25 mouse cellular contexts compared by ENCODE assay signal in the genomic region with DNA sequence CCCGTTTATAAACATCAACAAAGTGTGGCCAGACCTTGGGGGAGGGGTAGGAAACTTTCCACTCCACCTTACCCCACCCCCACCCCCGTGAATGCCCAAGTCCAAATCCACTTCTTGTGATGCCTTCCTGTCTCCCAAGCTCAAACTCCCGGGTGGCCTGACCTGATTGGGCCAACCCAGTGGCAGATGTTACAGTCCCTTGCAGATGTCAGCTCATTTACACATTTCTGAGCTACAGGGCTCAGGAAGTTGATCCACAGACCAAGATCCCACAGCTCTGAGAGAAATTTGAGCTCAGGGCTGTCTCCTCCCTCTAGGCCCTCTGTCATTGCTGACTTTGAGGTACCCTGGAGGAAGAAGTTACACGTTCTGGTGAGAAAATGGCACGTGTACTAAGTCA. TPM values are rescaled to one million over a fixed set of nuclear protein-coding genes. Genes with fewer than 3 reads are reported as not detected.
DNase-seq lines count a peak whose midpoint lies in the region; ATAC-seq and TF ChIP-seq lines count a peak whose summit lies in the region.
"Had no signal": no experiment of that assay in that cellular context is flagged by ENCODE, and none has a peak within 500 bp of the region (broad histone marks: within the 10 kb centered on the region; RNA-seq: fewer than 3 reads in every experiment).

No protein-coding gene starts in this region.

- no peaks in the 10 kb centered on the region; the same call in 1 of the 2 replicates for H3K27me3 ChIP-seq in kidney, embryonic 14.5 days (ENCODE audit: control insufficient read depth, insufficient read depth, low read length)
- peaks cover 92% of the 10 kb centered on the region for H3K27me3 ChIP-seq in limb, embryonic 10.5 days (ENCODE audit: low read depth, poor library complexity, severe bottlenecking)

- no peak overlapping the region for H3K27ac ChIP-seq in kidney, embryonic 14.5 days (ENCODE audit: low read depth, low read length)
- H3K27ac ChIP-seq in ES-E14 (ENCODE audit: insufficient read depth, low read depth, low read length, poor library complexity, severe bottlenecking): no peak overlapping the region
- H3K27ac ChIP-seq in limb, embryonic 10.5 days: peak overlapping the region; percentile 28
- H3K27ac ChIP-seq: embryonic facial prominence, embryonic 12.5 days; forebrain, embryonic 13.5 days; heart, embryonic 10.5 days; hindbrain, embryonic 12.5 days; liver, embryonic 14.5 days had no signal

- H3K4me1 ChIP-seq in kidney, embryonic 14.5 days (ENCODE audit: control insufficient read depth, insufficient read depth, low read length): peaks cover 9% of the 10 kb centered on the region
- H3K4me1 ChIP-seq in ES-E14 (ENCODE audit: control insufficient read depth in 2 of 2, insufficient read depth in 2 of 2, low read length in 2 of 2, poor library complexity in 1 of 2): peaks cover 0 to 6% of the 10 kb centered on the region in 2 experiments; a peak in 1 of 4 replicates
- peaks cover 38% of the 10 kb centered on the region for H3K4me1 ChIP-seq in limb, embryonic 10.5 days
- H3K4me1 ChIP-seq: forebrain, embryonic 13.5 days had no signal

- H3K9me3 ChIP-seq in kidney, embryonic 14.5 days (ENCODE audit: control insufficient read depth, low read length): no peaks in the 10 kb centered on the region
- no peaks in the 10 kb centered on the region for H3K9me3 ChIP-seq in ES-E14 (ENCODE audit: control insufficient read depth, insufficient read depth, low read depth, low read length)
- H3K9me3 ChIP-seq in limb, embryonic 10.5 days (replicated peaks): no peaks in the 10 kb centered on the region
- H3K9me3 ChIP-seq: embryonic facial prominence, embryonic 12.5 days; forebrain, embryonic 13.5 days; heart, embryonic 10.5 days; hindbrain, embryonic 12.5 days had no signal

- no peak for DNase-seq in kidney, adult 8-10 months
- DNase-seq in 416B (ENCODE audit: low read depth): peak; percentile 41
- DNase-seq in ES-E14 (ENCODE audit: low read depth, low spot score): peak; percentile 27
- DNase-seq in limb, embryonic 10.5 days (ENCODE audit: low spot score): no peak
- DNase-seq in urinary bladder, adult 2 months (ENCODE audit: low spot score): no peak
- no peak for DNase-seq in layer of hippocampus, adult 9-10 months (ENCODE audit: low spot score)
- DNase-seq: adrenal gland, postnatal 36 days; B cell, adult 2 months; cerebellum, adult 11-12 months; cerebellum, postnatal 36 days; heart, postnatal 10 days; kidney, postnatal 14 days; layer of hippocampus, adult 9-11 months; lung, postnatal 10 days; right cerebral cortex, postnatal 25 days; thymus, postnatal 36 days had no signal

- no peak overlapping the region for H3K4me3 ChIP-seq in kidney, embryonic 14.5 days (ENCODE audit: low read length)
- no peak overlapping the region for H3K4me3 ChIP-seq in ES-E14 (ENCODE audit: insufficient read depth in 1 of 2, low read depth in 1 of 2, low read length in 2 of 2, poor library complexity in 1 of 2, severe bottlenecking in 1 of 2)
- no peak overlapping the region for H3K4me3 ChIP-seq in limb, embryonic 10.5 days
- H3K4me3 ChIP-seq: embryonic facial prominence, embryonic 12.5 days; erythroblast, embryonic 14.5 days; forebrain, embryonic 13.5 days; heart, embryonic 10.5 days; hindbrain, embryonic 12.5 days had no signal

- no peaks in the 10 kb centered on the region for H3K36me3 ChIP-seq in kidney, embryonic 14.5 days (ENCODE audit: control insufficient read depth, insufficient read depth, low read length)
- H3K36me3 ChIP-seq in ES-E14 (ENCODE audit: control insufficient read depth, insufficient read depth, low read length, poor library complexity, severe bottlenecking): no peaks in the 10 kb centered on the region
- no peaks in the 10 kb centered on the region for H3K36me3 ChIP-seq in limb, embryonic 10.5 days
- H3K36me3 ChIP-seq: embryonic facial prominence, embryonic 12.5 days; heart, embryonic 10.5 days; hindbrain, embryonic 12.5 days had no signal

- no peak overlapping the region for H3K4me2 ChIP-seq in kidney, embryonic 14.5 days (replicated peaks; ENCODE audit: low read depth, low read length)
- H3K4me2 ChIP-seq: embryonic facial prominence, embryonic 12.5 days; forebrain, embryonic 13.5 days; hindbrain, embryonic 12.5 days had no signal

- WGBS in kidney, embryonic 14.5 days: 4% methylated on average over 5 of the region's 5 CpGs
- WGBS in limb, embryonic 10.5 days: 6% methylated on average over 5 of the region's 5 CpGs

- in situ Hi-C loops in ES-E14 (cut with MboI; ENCODE audit: low sequenced_read_pairs in 2 of 2, unreplicated experiment in 2 of 2): no loop called here

- peak; percentile 78 for ATAC-seq in kidney, embryonic 14.5 days (ENCODE audit: low FRiP score, low TSS enrichment)
- ATAC-seq: forebrain, embryonic 13.5 days; inflammation-experienced regulatory T-cells, adult 6 months; midbrain, embryonic 16.5 days had no signal

- H3K9ac ChIP-seq in kidney, embryonic 14.5 days (ENCODE audit: low read depth, low read length): no peak overlapping the region
- H3K9ac ChIP-seq in ES-E14 (ENCODE audit: insufficient read depth, low read depth, low read length, poor library complexity, severe bottlenecking): no peak overlapping the region
- H3K9ac ChIP-seq: embryonic facial prominence, embryonic 12.5 days; forebrain, embryonic 13.5 days; hindbrain, embryonic 12.5 days; liver, embryonic 14.5 days had no signal

TF ChIP-seq in ES-E14, 5 proteins besides CTCF, POLR2A, EP300 and RAD21:
- TF ChIP-seq MAFK (IDR thresholded peaks at IDR 0.05; ENCODE audit: insufficient read depth, low read depth, low read length) (no peak), ZC3H11A (IDR thresholded peaks at IDR 0.05; ENCODE audit: borderline replicate concordance, low read depth, low read length) (no peak), CHD2 (IDR thresholded peaks at IDR 0.05; ENCODE audit: low read depth, low read length) (no peak), ZNF384 (IDR thresholded peaks at IDR 0.05; ENCODE audit: low read depth, low read length) (no peak), HCFC1 (IDR thresholded peaks at IDR 0.05; ENCODE audit: borderline replicate concordance, insufficient read depth, low read length) (no peak)

RNA-seq across cellular contexts. Expression of a gene that starts 37.5 kb away (rescaled TPM):
- 50.3 and 81.3 TPM in 2 replicates for polyA plus RNA-seq in kidney, embryonic 14.5 days (2014; fragmentation: Nextera tagmentation; extraction: Ambion mirVana)
- 19.9 and 29.9 TPM in 2 replicates for total RNA-seq in ES-E14 (2012; rRNA removed)
- polyA plus RNA-seq in limb, embryonic 10.5 days (2016; fragmentation: Nextera tagmentation; extraction: Ambion mirVana): 50.8 and 56.2 TPM in 2 replicates
- 44.8 and 52.7 TPM in 2 replicates for polyA plus RNA-seq in urinary bladder, adult 2 months (2012; rRNA removed)

Comparison
In these comparisons a context has a peak if more than half of its experiments do, and no peak if none do; other contexts are left out.
1. DNase-seq: peak in 416B (single experiment) and ES-E14 (single experiment); none in kidney, adult 8-10 months (0 of 2), limb, embryonic 10.5 days (single experiment), urinary bladder, adult 2 months (single experiment) and layer of hippocampus, adult 9-10 months (single experiment).